Mouse (Mus musculus) common myeloid progenitor, adult 5-6 weeks (primary cell): ENCODE data around the gene Igf1r. TPM values are rescaled to one million over a fixed set of nuclear protein-coding genes. Genes with fewer than 3 reads are reported as not detected.

Source experiments
- ATAC-seq: replicated peaks from 2 replicates; pipeline ENCODE4 v1.8.0; 2016; ENCODE audit warnings: low read depth, mild to moderate bottlenecking, moderate TSS enrichment, inconsistent platforms; ENCODE audit not compliant: poor library complexity, severe bottlenecking
- total RNA-seq: library from RNA; stranded (forward); fragments of 200-1000, 187-1606 nt; gene quantifications from 2 replicates; pipeline ENCODE4 v1.2.3, GENCODE M21; 2017

Gene Igf1r
- 31.7 and 35.9 TPM in 2 replicates for total RNA-seq

GRCm38 (mm10) chr7:67952777-67953700 is at the start of gene Igf1r:
Gene Igf1r, plus strand, starts transcription at chr7:67952827.
- 0 out of 2 replicates have a peak, but pooled peaks have one; percentile 6 for ATAC-seq

- ATAC-seq, result 0 out of 2 replicates have a peak, but pooled peaks have one; percentile 32
Observed at GRCm38 (mm10) chr7:67906358-67906757, 46.3 kb upstream of the Igf1r start.

GRCm38 (mm10) chr7:67907786-67908400 is 44.7 kb upstream of the Igf1r start:
- no peak for ATAC-seq

- no peak for ATAC-seq
Observed at GRCm38 (mm10) chr7:67910528-67910927, 42.1 kb upstream of the Igf1r start.

GRCm38 (mm10) chr7:67910947-67911346 is 41.7 kb upstream of the Igf1r start:
- ATAC-seq, result no peak

- ATAC-seq, result peak; percentile 99
Observed at GRCm38 (mm10) chr7:67911841-67912240, 40.8 kb upstream of the Igf1r start.

- ATAC-seq, result no peak
Observed at GRCm38 (mm10) chr7:67916960-67917359, 35.7 kb upstream of the Igf1r start.

GRCm38 (mm10) chr7:67917753-67918152 is 34.9 kb upstream of the Igf1r start:
- ATAC-seq, result no peak

GRCm38 (mm10) chr7:67919467-67919866 is 33.2 kb upstream of the Igf1r start:
- no peak for ATAC-seq

- peak; percentile 63; the same call in 1 of the 2 replicates for ATAC-seq
Observed at GRCm38 (mm10) chr7:67924215-67924614, 28.4 kb upstream of the Igf1r start.

GRCm38 (mm10) chr7:67930132-67930531 is 22.5 kb upstream of the Igf1r start:
- peak; percentile 65; the same call in 1 of the 2 replicates for ATAC-seq

GRCm38 (mm10) chr7:67936801-67937200 is 15.8 kb upstream of the Igf1r start:
- no peak for ATAC-seq

- peak; percentile 58 for ATAC-seq
Observed at GRCm38 (mm10) chr7:67943805-67944204, 8.8 kb upstream of the Igf1r start.

GRCm38 (mm10) chr7:67946901-67947300 is 5.7 kb upstream of the Igf1r start:
- no peak for ATAC-seq

- no peak for ATAC-seq
Observed at GRCm38 (mm10) chr7:67950346-67950814, 2.2 kb upstream of the Igf1r start.

- ATAC-seq, result peak; percentile 30
Observed at GRCm38 (mm10) chr7:67950815-67951531, 1.7 kb upstream of the Igf1r start.

GRCm38 (mm10) chr7:67951532-67952035 is 1.0 kb upstream of the Igf1r start:
- peak; percentile 57 for ATAC-seq

GRCm38 (mm10) chr7:67952036-67952681 is 468 bp upstream of the Igf1r start:
- ATAC-seq, result peak; percentile 27

GRCm38 (mm10) chr7:67953764-67954242 is 1.2 kb downstream of the Igf1r start:
- no peak for ATAC-seq
